Mouse (Mus musculus): ENCODE measurements at regions not wholly inside any gene's neighbourhood (a gene's known extent, or its start where the extent isn't known, plus 50 kb on each side); places are given as distances from the start of the nearest gene placed in this dataset.

DNA sequence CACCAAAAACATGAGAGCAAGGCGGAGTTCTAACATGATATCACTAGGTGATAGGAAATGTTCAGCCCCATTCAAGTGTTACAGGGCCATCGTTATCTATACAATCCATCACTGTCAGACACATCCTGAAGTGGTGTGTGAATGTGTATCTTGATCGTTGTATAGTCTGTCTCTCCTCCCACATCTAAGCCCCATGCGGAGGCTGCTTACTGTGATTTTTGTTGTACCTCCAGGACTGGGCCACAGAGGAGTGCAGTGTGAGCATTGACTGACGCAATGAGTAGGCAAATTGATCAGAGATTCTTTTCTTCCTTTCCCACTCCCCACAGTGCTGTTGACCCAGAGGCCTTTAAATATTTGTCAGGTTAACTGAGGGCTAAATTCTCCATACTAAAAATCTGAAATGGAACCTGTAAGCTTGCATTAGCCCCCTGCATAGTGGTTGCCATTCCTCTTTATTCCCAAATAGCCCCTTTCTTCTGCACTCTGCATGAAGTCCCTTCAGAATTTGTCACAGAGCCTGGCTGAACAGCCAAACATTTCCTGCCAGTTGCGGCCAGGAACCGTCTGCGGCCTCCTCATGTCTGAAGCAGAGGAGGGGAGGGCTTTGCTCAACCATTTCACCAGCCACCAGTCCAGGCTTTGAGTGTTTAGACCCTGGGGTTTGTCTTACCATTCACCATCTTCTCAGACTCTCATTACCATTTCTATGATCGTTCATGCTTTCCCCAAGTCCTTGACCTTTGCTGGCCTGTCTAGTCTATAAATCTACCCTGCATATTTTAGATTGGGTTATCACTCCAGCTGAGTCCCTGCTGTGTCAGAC is 119.3 kb downstream of the Ttc8 start:
- DNase-seq = no peak

DNA sequence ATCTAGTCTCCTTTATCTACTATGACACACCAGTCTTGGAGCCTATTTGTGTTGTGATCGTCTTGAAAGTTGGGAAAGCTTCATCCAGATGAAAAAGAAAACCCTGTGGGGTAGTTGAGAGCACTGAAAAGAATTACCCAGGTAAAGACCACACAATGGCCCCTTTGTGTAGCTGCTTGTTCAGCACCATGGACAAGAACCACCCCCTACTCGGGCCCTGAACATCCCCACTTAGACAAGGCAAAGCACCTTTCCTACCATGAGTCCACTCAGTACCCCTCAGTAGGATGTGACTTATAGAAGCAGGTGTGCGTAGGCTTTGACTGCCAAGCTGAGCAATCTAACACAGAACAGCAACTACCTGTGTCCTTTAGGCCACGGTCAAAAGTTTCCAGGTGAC is 121.2 kb downstream of the Ttc8 start:
- DNase-seq = no peak

DNA sequence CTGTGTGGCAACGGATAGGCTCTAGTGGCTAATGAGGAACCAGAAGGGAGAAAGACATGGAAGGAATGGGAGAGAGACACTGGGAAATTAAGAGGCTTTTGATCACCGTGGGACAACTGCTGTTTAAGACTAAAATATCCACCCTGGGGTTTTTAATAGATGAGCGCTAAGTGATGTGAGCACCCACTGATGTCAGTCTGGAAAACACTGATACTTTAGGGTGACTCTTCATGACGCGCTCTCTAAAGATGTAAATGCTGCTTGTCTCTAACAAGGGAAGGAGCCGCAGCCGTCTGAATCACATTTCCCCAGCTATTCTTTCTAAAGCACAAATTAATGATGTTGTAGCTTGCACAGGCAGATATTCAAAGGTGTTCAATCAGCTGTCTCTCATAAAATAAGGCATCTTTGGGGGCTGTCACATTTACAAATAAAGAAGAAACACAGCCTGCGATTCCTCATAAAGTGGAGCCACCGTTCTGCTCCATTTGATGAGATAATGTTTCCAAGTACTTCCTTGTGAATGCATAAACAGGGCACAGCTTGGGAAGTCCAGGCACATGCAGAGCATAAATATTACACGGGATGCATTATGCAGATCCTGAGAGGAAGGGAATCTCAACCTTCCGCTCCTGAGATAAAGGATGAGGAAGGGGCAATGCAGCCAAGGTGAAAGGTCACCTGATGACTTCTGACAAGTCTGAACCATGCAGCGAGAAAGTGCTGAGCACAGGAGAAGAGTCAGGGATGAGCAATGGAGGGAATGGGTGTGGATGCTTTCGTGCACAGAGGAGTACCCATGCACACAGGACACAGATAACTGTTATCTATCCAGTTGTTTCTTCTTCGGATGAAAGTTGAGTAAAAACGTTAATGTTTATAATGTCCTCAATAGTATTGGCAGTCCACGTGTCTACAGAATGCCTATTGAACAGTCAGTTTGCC is 122.8 kb downstream of the Ttc8 start:
- no peak for DNase-seq

DNA sequence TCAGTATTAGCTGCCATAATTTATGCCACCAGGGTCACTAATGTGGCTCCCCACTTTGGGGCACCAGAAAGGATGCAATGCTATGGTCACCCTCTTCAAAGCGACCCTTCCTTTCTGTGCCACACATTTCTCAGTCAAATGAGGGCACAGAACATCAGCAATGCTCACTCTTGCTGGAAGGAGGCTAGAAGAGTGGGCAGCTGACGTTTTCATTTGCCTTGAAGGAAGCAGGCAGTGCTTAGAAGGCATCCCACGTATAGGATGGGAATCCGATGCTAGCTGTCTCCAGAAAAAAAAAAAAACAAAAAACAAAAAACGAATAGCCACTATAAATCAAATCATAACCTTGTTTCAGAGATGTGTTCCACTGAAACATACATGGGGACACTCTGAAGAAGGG is 124.1 kb downstream of the Ttc8 start:
- no peak for DNase-seq

DNA sequence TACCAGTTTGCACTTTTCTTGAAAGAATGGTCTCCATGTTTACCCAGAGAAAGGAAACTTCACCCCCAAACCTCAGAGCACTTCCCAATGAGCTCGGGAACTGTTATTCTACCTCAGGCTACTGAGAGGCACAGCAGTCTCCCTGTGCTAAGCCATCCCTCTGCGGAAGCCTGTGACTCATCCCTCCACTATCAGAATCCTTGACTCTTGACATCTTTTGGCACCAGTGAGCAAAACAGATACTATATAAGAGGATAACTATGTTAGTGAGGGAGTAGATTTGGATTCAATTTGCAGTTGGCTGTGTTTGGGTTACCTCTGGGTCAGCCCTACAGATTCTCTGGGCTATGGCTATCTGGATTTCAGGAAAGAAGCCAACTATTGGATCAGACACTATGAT is 130.1 kb downstream of the Ttc8 start:
- DNase-seq = no peak

DNA sequence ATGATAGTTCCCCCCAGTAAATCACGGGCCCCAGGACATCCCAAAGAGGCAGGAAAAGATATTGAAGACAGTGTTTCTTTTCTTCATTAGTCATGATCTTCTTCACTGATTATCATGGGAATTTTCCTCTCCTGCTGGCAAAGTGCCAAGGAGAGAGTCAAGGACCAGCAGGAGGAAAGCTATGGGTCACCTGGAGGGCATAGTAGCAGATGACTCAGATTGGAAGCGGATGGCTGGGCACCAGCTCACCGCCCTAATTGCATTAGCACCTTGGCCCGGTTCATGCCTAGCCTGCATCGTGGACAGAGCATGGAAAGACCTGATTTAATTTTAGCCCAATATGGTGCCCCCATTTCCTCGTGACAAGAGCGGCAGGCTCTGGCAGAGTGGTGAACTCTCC is 132.2 kb downstream of the Ttc8 start:
- DNase-seq = no peak

DNA sequence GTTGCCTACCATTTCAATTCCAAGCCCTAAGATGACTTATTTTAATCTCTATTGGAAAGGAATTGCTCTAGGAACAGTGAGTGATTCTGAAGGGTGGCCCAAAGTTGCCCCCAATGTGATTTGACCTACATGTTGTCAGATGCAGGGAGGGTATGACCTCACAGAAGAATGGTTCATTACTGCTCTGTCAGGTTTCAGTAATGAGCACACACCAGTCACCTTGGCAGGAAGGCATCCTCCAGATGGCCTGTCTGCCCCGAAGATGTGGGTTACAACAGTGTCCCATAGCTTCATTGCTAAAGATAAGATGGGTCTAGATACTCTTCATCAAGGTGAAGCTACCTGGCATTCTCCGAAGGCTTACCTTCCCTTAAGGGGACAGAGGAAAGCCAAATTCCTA is 137.1 kb downstream of the Ttc8 start:
- no peak for DNase-seq

DNA sequence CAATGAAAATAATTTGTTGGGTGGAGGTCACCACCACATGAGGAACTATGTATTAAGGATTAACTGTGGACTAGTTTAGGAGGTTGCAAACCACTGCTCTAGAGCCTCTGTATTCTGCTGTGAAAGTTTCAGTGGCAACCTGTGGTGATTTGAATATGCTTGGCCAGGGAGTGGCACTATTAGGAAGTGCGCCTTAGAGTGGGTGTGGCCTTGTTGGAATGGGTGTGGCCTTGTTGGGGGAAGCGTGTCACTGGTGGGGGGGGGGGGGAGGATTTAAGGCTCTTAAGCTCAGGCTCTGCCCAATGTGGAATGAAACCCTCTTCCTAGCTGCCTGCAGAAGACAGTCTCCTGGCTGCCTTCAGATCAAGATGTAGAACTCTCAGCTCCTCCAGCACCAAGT is 138.5 kb downstream of the Ttc8 start:
- no peak for DNase-seq

DNA sequence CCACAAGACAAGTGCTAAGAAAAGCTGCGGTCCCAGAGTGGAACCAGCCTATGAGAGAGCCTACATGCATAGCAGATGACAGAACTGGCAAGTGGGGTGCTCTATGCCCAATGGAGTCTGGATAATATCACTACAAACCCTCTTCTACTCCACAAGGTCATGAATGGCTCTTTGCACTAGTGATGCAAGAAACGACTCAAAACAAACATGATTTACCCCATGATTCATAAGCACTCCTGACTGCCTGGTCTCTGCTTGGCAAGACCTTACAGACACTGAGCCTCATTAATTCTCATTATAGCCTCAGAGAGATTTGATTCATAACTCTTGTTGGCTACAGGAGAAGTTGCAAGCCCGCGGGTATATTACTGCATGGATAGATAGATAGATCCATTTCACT is 139.1 kb downstream of the Ttc8 start:
- DNase-seq = no peak

DNA sequence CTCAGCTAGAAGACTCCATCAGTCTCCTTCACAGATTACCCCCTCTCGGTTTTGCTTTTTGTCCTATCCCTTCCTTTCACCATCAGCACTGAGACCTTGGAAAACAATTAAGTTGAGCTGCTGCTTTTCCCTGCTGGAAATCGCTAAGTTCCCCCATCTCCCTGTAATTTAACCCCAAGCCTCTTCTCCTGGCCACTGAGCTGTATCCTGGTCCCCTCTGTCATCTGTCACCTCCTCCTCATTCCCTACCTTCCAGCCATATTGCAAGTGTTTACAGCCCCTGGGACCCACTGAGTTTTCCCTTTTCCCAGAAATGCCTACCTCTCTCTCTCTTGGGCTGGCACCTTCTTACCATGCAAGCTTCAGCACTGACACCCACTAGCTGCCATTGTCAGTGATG is 140.3 kb downstream of the Ttc8 start:
- no peak for DNase-seq

DNA sequence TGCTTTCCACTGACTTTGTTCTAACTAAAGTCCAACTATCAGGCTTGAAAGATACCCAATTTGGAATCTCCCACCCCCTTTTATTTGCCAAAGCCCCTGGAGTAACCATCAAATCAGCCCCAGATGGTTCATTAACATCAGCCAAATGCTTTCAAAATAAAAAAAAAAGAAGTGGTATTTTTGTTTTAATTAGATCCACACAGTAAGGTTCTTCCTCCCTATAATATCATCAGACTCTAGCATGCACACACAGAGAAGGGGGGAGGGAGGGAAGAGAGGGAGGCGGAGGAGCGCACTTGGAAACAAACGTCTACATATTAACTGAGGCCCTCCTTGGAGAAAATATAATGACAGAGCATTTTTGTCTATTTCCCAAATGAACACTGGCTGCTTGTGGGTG is 143.1 kb downstream of the Ttc8 start:
- no peak for DNase-seq

DNA sequence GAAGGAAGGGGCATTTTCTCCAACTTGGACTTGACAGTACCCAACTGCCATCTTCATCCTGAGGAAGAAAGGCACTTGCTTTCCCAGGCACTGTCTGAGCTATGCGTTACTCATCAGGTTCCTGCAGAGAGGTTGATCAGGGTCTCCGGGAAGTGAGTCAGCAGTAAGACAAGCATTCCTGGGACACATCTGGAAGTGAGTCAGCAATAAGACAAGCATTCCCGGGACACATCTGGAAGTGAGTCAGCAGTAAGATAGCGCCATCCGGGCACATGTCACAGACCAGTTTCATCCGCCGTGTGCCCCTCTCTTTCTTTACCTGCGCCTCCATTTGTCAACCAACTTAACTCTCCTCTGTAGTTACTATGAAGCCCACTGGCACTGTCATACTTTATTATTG is 143.5 kb downstream of the Ttc8 start:
- DNase-seq = no peak

DNA sequence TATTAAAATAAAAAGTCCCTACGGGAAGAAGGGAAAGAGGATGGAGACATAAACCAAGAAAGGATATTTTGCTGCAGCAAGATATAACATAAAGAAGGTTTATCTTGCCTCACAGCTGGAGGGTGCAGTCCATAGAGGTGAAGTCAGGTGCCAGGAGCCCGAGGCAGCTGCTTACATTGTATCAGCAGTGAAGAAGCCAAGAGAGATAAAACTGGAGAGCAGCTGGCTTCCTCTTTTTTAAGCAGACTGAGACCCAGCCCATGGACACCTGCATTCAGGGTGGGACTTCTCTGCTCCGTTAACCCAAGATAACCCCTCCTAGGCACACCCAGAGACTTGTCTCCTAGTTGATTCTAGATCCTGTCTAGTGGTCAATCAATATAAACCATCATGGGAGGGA is 147.6 kb downstream of the Ttc8 start:
- no peak for DNase-seq

DNA sequence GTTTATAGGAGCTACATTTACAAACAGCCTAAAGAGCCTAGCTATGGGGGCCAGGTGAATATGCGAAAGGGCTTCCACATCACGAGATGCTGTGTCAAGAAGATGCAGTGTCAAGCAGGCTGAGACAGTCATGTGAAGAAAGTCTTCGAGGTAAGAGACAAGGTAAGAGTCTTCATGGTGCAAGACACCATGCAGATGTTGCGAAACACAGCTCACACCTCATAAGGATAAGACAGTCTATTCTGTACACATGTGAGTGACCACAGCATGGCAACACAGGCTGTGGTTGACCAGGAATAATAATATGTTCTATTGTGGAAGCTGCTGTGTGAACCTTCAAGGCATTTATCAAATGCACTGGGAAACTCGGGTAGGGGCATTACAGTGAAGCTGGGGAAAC is 153.4 kb downstream of the Ttc8 start:
- no peak for DNase-seq

DNA sequence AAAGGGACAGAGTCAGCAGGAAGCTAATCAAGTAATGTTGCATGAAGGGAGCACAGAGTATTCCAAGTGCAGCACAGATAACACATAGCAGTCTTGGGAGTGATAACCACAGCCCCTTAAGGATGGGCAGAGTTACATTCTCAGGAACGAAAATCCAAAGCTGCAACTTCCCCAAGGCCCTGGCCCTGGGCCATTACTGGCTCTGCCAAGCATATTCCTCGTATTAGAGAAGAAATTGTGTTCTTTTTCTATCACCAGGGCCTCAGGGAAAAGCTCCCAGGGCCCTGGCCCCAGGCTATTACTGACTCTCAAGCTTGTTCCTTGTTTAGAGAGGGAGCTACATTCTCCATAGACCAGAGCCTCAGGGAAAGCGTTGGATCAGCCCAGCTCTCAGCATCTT is 157.0 kb downstream of the Ttc8 start:
- no peak for DNase-seq

DNA sequence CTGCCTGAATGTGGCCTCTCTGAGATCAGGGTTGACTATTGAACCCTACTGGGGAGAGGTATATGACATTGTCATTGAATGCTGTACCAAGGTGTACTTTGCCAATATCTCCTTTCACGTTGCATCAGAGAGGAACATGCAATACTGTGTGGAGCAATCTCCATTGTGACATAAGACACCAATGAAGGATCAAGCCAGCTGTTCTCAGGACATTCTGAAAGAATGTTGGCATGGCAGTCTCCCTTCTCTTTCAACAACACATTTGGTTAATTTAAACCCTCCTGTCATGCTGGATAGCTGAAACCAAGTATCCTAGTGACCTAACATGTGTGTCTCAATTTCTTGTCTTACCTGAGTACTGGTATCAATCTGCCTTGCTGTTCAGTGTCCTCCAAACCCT is 159.5 kb downstream of the Ttc8 start:
- no peak for DNase-seq

DNA sequence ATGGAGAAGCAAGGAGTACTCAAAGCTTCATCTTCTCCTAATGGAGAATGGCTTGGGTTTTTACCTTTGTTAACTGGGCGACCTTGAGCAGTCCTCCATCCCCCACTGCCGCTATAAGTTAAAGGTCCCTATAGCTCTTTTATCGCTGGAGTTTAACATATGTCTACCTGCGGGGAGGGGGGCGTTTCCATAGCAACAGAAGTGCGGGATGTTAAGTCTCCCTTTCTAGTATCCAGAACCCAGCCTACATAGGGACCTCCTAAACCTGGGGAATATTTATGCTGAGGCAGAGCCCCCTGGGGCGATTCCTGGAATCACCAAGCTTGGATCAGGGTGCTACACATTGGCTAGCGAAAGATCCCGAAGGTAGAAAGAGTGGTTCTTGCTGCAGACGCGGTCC is 163.2 kb downstream of the Ttc8 start:
- DNase-seq = no peak

DNA sequence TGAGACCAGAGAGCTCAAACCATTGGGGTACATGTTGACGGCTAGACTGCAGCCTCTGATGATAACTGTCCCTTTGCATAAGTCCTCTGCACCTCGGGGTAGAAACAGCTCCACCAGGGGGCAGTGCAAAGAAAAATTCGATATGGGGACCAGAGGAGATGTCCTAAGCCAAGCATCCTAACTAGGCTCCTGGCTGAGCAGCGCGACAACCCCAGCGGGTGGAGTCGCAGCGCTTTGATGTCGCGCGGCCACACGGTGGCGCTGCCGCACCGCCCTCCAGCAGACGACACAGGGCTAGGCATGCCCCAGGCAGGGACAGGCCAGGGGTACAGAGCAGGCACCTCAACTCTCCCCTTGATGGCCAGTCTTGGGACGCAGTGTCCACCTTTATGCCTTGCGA is 163.8 kb downstream of the Ttc8 start:
- peak; percentile 83 to 85 for DNase-seq

DNA sequence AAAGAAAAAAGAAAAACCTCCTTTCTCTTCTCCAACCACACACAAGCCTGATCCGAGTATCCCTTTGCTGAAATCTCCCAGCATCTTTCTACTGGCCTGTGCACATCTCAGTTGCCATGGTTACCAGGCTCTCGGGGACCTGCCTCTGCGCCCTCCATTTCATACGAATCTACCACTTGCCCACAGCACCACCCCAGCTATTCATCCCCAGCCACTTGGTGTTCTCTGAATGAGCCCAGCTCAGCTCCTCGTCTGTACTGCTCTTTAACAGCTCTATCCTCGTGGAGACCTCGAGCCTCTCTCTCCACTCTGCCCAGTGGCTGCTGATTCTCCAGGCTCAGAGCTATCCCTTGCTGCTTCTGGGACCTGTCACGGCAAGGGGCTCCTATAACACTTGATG is 166.9 kb downstream of the Ttc8 start:
- peak in 1 of 2 experiments; percentile 13 for DNase-seq

DNA sequence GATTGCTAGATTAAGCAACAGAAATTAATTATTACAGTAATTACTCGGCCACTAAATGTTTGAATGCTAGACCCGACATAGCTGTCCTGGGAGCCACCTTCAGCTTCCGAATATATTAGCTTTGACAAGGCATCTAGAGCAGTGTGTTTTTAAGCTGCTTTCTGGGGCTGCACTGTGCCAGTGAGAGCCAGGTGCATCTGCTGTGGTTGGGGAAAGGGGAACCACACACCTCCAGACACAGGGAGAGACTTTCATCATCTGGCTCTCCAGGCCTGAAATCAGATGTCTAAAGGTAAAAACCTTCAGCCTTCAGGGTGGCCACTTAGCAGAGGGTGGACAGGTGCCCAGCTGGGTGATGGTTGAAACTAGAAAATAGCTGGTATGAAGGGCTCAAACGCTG is 171.4 kb downstream of the Ttc8 start:
- no peak for DNase-seq

DNA sequence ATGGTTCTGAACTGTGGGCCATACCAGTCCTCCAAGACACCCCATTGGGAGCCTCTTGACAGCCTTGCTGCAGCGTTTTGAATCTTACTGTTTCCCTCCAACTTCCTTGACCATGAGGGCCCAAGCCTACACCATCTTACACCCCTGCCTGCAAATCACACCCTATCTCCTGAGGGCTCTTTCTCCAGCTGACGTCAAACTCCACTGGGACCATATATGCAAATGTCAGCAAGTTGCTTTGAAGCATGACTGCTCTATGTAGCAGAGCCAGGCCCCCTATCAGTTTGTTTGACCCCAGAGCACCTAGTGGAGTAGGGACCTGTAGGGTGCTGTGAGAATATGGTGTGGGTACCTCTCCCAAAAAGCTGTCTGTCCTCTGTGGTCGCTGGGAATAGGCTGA is 172.8 kb downstream of the Ttc8 start:
- DNase-seq = no peak

DNA sequence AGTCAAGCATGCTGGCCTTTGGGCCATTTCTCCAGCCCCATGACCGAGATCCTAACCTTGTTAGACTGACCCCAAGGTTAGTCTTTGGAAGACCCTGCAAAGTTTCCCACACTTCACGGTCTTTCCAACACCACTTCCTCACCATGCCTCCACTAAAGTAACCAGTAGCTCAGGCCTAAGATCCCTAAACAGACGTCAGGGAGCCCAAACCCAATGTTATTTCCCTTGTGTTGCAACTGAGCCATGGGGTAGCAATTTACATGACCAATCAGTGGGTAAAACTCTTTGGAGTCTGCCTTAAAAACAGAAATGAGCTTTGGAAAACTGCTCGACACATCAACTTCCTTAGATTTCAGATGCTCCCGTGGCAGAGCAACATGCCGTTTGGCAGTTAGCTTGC is 173.6 kb downstream of the Ttc8 start:
- no peak for DNase-seq

DNA sequence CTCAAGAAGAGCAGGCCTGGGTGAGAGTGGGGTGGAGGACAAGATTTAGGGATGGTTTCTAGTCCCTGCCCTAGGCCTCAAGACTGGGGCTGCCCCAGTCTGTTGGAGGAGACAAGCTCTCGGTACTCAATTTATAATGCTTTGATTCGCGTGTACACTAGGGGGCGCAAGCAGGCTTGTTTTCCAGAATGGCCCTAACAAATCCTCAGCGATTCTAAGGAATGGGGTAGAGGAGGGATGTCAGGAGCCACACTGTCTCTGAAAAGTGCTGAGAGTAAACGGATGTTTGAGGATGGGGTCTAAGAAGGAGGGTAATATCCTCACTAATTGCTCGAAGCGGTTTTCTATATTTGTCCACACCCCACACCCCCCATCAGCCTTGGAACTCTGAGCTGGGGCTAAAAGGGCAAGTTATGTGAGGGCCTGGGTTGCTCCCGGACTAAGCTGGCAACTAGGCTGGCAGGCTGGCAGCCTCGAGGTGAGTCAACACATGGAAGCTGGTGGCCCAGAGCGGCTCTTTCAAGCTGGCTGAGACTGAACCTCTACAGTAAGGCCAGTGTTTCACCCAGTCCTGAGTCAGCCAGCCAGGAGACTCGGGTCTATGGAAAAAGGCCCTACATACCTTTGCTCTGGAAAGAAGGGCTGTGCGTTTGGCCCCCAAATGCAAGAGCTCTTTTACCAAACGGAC is 176.7 kb downstream of the Ttc8 start:
- DNase-seq = peak; percentile 77 to 83
